Mouse (Mus musculus): ENCODE measurements around the gene Ltbr.

- TF ChIP-seq CTCF (IDR thresholded peaks at IDR 0.05; ENCODE audit: control insufficient read depth, insufficient read depth, low read length) (no peak), POLR2A (IDR thresholded peaks at IDR 0.05; ENCODE audit: borderline replicate concordance, control insufficient read depth, low read depth, low read length) (no peak)
These were observed 49.5 kb downstream of the Ltbr start for GRCm38 (mm10) chr6:125264219-125264618.

All from bone marrow, adult 2 months (tissue).